Mouse (Mus musculus) brain, embryonic 14.5 days (tissue): ENCODE results near the gene Olfr1385.

Source experiments
- CTCF ChIP-seq: fragments of 200-500 bp; IDR thresholded peaks from 2 replicates; pipeline ENCODE4 v1.5.1; 2012; ENCODE audit warnings: inconsistent platforms, mild to moderate bottlenecking, moderate library complexity, borderline replicate concordance; ENCODE audit not compliant: insufficient read depth, insufficient read length; ENCODE audit errors: extremely low read depth
- POLR2A ChIP-seq: fragments of 200-500 bp; IDR thresholded peaks from 2 replicates; pipeline ENCODE4 v1.6.1; 2012; ENCODE audit warnings: mild to moderate bottlenecking, inconsistent platforms, borderline replicate concordance; ENCODE audit not compliant: poor library complexity, insufficient read depth, insufficient read length, severe bottlenecking; ENCODE audit errors: extremely low read depth

DNA sequence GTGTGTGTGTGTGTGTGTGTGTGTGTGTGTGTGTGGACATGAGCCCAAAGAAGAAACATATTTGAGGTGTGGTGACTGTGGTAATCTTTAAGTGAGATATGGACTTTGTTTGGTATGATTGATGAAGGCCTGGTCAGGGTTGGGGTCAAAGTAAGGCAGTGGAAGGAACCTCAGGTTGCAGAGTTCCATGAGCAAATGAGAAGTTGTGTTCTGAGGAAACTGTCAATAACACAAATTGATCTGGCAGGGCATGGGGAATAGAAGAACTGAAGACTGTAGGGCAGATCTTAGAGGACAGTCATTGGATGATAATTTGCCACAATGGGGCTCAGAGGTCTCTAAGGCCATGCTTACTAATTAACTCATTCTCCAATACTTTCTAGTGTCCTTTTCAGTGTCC, 30.5 kb downstream of the Olfr1385 start, which contains the start of gene Olfr1383:
- no peak for TF ChIP-seq CTCF
- no peak for TF ChIP-seq POLR2A
